Mouse (Mus musculus) embryonic fibroblast, embryonic 13.5 days (primary cell): ENCODE data around the gene Prrg4.

Experiments
- CTCF ChIP-seq: IDR thresholded peaks from 2 replicates; pipeline ENCODE4 v1.5.1; 2011; ENCODE audit warnings: mild to moderate bottlenecking, control low read depth, low read length, moderate library complexity, borderline replicate concordance; ENCODE audit not compliant: insufficient read depth
- POLR2A ChIP-seq: IDR thresholded peaks from 2 replicates; pipeline ENCODE4 v1.6.1; 2011; ENCODE audit warnings: low read depth, mild to moderate bottlenecking, control low read depth, low read length, moderate library complexity

DNA sequence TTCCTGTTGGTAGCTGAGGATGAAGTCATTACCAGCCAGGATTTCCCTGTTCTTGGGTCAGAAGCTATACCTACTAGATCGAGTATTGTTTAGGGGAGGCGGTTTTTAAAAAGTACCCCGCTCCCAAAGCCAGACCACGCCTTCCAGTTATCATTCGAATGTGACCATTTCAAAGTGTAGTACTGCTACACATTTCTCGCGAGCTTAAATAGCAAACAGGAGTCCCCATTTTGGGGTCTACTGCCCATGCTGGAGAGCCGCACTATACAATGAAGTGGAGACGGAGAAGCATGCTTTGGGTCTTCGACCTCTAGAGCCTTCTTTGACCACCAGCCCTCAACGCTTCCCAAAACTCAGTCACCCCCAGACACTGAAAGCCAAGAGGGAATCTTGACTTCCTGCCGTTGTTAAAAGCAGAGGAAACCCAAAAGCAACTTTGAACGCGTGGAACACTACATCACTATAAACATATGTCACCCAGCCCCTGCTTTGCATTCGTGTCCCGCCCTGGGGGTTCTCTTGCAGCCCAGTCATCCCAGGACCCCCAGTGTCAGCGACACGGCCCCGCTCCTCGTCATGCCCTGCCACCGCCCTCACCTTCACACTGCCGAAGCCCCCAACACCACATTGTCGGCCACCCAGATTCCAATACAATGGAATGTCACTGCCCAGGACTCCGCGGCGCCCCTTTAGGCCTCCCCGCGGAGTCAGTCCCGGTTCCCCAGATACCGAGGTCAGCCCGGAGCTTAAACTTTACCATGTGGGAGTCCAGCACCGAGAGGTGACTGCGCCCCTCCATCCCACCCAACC is 33.9 kb downstream of the Prrg4 start:
- TF ChIP-seq CTCF: no peak
- no peak for TF ChIP-seq POLR2A
